Mouse (Mus musculus) hindbrain, embryonic 11.5 days (tissue): ENCODE results near the gene Atp8b3. TPM values are rescaled to one million over a fixed set of nuclear protein-coding genes. Genes with fewer than 3 reads are reported as not detected.

Experiments
- ATAC-seq: fragments of 200-750 bp; cut with Nextera tagmentation; 2 replicates; pipeline ENCODE4 v1.8.0; 2017; ENCODE audit warnings: mild to moderate bottlenecking, moderate TSS enrichment, moderate library complexity; ENCODE audit not compliant: low FRiP score
- DNase-seq: peaks from one replicate; pipeline ENCODE4 v3.0.0-alpha.2; 2015; ENCODE audit warnings: low spot score
- H3K27ac ChIP-seq: fragments of 300-500 bp; sonication (generic); 2 replicates; pipeline ENCODE4 v1.5.1; 2014; ENCODE audit warnings: mild to moderate bottlenecking, low read depth, low read length
- H3K27me3 ChIP-seq: fragments of 300-500 bp; sonication (generic); 2 replicates; pipeline ENCODE4 v1.6.1; 2014; ENCODE audit warnings: mild to moderate bottlenecking, low read length, moderate library complexity, mixed read lengths; ENCODE audit not compliant: control insufficient read depth, insufficient read depth
- H3K36me3 ChIP-seq: fragments of 300-500 bp; sonication (generic); 2 replicates; pipeline ENCODE4 v1.6.1; 2014; ENCODE audit warnings: mild to moderate bottlenecking, low read length, moderate library complexity, mixed read lengths; ENCODE audit not compliant: control insufficient read depth, insufficient read depth
- H3K4me1 ChIP-seq: fragments of 300-500 bp; sonication (generic); replicated peaks from 2 replicates; pipeline ENCODE4 v1.6.1; 2014; ENCODE audit warnings: low read length, mixed read lengths; ENCODE audit not compliant: control insufficient read depth, insufficient read depth
- H3K4me2 ChIP-seq: fragments of 300-500 bp; sonication (generic); replicated peaks from 2 replicates; pipeline ENCODE4 v1.6.1; 2014; ENCODE audit warnings: mild to moderate bottlenecking, low read depth, low read length
- H3K4me3 ChIP-seq: fragments of 300-500 bp; sonication (generic); 2 replicates; pipeline ENCODE4 v1.5.1; 2014; ENCODE audit warnings: low read depth, low read length
- H3K9ac ChIP-seq: fragments of 300-500 bp; sonication (generic); 2 replicates; pipeline ENCODE4 v1.6.1; 2014; ENCODE audit warnings: low read depth, low read length
- H3K9me3 ChIP-seq: fragments of 300-500 bp; sonication (generic); 2 replicates; pipeline ENCODE4 v1.6.1; 2016; ENCODE audit warnings: low read length; ENCODE audit not compliant: control insufficient read depth
- WGBS: fragments of 180-500 bp; shearing (Covaris S2); extraction: QIAGEN DNeasy Blood & Tissue Kit; methylation state at CpG from one replicate; pipeline ENCODE4 v1.1.7; 2014; 5-methylcytosine and 5-hydroxymethylcytosine counted together
- polyA plus RNA-seq: library from polyadenylated mRNA; unstranded; fragments of >200 nt; fragmentation: Nextera tagmentation; extraction: Ambion mirVana; gene quantifications from 2 replicates; pipeline ENCODE4 v1.2.1, GENCODE M21; 2014

The Atp8b3 gene
- polyA plus RNA-seq, 1 experiment from 2014 or later: 0.86 TPM

- Histone ChIP-seq H3K9me3 (no peaks in the 10 kb centered on the region), H3K27me3 (no peaks in the 10 kb centered on the region), H3K27ac (no peak overlapping the region), H3K4me2 (no peak overlapping the region), H3K36me3 (no peaks in the 10 kb centered on the region), H3K4me1 (peaks cover 6% of the 10 kb centered on the region), H3K4me3 (no peak overlapping the region), H3K9ac (no peak overlapping the region)
- ATAC-seq: no peak
- DNase-seq: peak; percentile 87
- WGBS: 43% methylated on average over 5 of the region's 5 CpGs
These were observed 18.5 kb upstream of the Atp8b3 start for GRCm38 (mm10) chr10:80557346-80557965.

DNA sequence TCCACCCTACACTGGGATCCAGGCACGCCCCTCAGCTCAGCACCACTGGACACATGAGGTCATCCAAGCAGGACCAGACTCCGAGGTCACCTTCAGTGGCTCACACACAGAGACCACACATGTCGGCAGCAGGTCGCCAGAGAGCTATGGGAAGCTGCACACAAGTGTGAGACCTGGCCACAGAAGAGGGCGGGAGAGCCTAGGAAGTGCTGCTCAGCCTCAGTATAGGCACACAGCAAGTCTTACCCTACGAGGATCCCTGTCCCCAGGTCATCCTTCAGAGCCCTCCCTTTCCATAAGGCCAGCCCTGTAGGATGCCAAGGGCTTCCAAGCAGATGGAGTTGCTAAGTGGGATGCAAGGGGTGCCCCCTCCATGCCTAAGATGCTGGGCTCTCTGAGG is 15.1 kb upstream of the Atp8b3 start:
- no peaks in the 10 kb centered on the region for H3K27me3 ChIP-seq
- WGBS: 90% methylated on average over 6 of the region's 6 CpGs
- H3K4me3 ChIP-seq: no peak overlapping the region
- DNase-seq (no peak), ATAC-seq (no peak)
- no peaks in the 10 kb centered on the region for H3K9me3 ChIP-seq
- no peak overlapping the region for H3K4me2 ChIP-seq
- no peaks in the 10 kb centered on the region for H3K4me1 ChIP-seq
- no peaks in the 10 kb centered on the region for H3K36me3 ChIP-seq
- no peak overlapping the region for H3K27ac ChIP-seq
- H3K9ac ChIP-seq: no peak overlapping the region

- Histone ChIP-seq H3K36me3 (no peaks in the 10 kb centered on the region), H3K4me2 (no peak overlapping the region), H3K4me3 (no peak overlapping the region), H3K9ac (no peak overlapping the region), H3K4me1 (no peaks in the 10 kb centered on the region), H3K9me3 (no peaks in the 10 kb centered on the region), H3K27me3 (no peaks in the 10 kb centered on the region), H3K27ac (no peak overlapping the region)
- DNase-seq: no peak
- no peak for ATAC-seq
- 92% methylated on average over 8 of the region's 8 CpGs for WGBS
These were observed 14.7 kb upstream of the Atp8b3 start for GRCm38 (mm10) chr10:80553575-80553974.

DNA sequence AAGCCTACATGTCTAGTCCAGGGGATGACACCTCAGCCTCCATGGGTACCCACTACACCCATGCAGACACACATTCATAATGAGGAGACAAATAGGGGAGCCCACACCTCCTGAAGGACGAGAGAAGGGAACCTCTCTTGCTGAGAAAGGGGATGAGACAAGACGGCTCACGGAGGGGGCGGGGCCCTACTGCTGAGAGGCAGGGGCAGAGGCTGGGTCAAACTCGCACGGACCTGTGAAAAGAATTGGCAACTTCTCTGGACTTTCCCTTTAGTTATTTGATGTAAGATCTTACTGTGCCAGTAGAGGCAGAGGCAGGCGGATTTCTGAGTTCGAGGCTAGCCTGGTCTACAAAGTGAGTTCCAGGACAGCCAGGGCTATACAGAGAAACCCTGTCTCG is 13.4 kb upstream of the Atp8b3 start:
- no peaks in the 10 kb centered on the region for H3K27me3 ChIP-seq
- no peak overlapping the region for H3K4me3 ChIP-seq
- DNase-seq (no peak), ATAC-seq (no peak)
- 70% methylated on average over 9 of the region's 9 CpGs for WGBS
- no peak overlapping the region for H3K4me2 ChIP-seq
- H3K4me1 ChIP-seq: no peaks in the 10 kb centered on the region
- no peaks in the 10 kb centered on the region for H3K36me3 ChIP-seq
- no peak overlapping the region for H3K9ac ChIP-seq
- H3K9me3 ChIP-seq: no peaks in the 10 kb centered on the region
- H3K27ac ChIP-seq: no peak overlapping the region

GRCm38 (mm10) chr10:80549279-80549678 is 10.4 kb upstream of the Atp8b3 start:
- Histone ChIP-seq H3K4me1 (no peaks in the 10 kb centered on the region), H3K36me3 (0 out of 2 replicates have a peak, but pooled peaks cover 6% of the 10 kb centered on the region), H3K9me3 (no peaks in the 10 kb centered on the region), H3K4me2 (no peak overlapping the region), H3K27me3 (no peaks in the 10 kb centered on the region), H3K27ac (no peak overlapping the region; the same call in 1 of the 2 replicates), H3K9ac (no peak overlapping the region), H3K4me3 (no peak overlapping the region)
- no peak for ATAC-seq
- DNase-seq: no peak
- 90% methylated on average over 21 of the region's 21 CpGs for WGBS

DNA sequence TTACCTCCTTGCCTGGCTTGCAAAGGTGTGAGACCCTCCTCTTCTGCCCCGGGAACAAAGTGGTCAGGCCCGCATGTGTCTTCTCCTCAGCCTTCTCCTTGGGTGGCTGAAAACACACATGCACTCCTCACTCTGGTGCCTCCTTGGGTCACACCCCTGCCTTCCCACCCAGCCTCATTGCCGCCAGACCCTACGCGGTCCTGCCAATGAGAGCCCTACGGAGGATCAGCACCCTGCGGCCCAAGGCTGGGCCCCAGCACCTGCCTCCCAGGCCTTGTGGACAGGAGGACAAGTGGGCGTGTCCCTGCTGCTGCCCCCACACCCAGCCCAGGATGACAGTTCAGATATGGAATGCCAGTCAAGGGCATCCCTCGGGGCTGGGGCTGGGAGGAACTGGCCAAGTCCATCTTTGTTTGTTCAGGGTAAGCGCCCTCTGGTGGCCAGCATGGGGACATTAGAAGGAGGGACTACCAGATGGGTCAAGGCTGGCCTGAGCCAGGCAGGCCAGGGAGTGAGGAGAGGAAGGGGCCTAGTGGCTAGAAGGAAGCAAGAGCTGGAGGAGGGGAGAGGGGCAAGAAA is 9.6 kb upstream of the Atp8b3 start:
- 76% methylated on average over 10 of the region's 10 CpGs for WGBS
- Histone ChIP-seq H3K4me2 (no peak overlapping the region), H3K4me3 (no peak overlapping the region), H3K9ac (no peak overlapping the region), H3K9me3 (no peaks in the 10 kb centered on the region), H3K4me1 (no peaks in the 10 kb centered on the region), H3K36me3 (0 out of 2 replicates have a peak, but pooled peaks cover 9% of the 10 kb centered on the region), H3K27ac (no peak overlapping the region), H3K27me3 (no peaks in the 10 kb centered on the region)
- ATAC-seq (peak; percentile 73), DNase-seq (peak; percentile 82)

DNA sequence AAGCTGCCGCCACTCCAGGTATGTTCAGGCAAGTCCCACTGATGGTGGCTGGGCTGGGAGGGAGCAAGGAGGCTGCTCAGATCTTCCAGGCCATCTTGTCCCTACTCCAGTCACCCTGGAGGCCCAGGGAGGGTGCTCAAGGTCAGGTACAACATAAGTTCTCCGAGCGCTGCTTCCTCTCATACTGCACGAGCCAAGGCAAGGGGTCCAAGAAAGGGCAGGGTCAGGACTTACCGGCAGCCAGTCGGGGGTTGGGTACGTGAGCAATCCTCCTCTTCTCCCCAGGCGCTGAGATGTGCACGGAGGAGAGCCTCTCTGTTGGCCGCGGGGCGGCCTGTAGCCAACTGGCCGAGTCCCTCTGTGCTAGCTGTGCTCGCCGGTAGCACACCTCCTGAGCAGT is 8.6 kb upstream of the Atp8b3 start:
- 92% methylated on average over 15 of the region's 15 CpGs for WGBS
- H3K36me3 ChIP-seq: peaks cover 14% of the 10 kb centered on the region; the same call in 1 of the 2 replicates

GRCm38 (mm10) chr10:80546945-80547344 is 8.0 kb upstream of the Atp8b3 start:
- Histone ChIP-seq H3K36me3 (peaks cover 15% of the 10 kb centered on the region; the same call in 1 of the 2 replicates), H3K9ac (no peak overlapping the region), H3K27me3 (no peaks in the 10 kb centered on the region), H3K27ac (no peak overlapping the region), H3K4me1 (no peaks in the 10 kb centered on the region), H3K4me2 (no peak overlapping the region), H3K4me3 (no peak overlapping the region), H3K9me3 (no peaks in the 10 kb centered on the region)
- DNase-seq (no peak), ATAC-seq (no peak)
- WGBS: 95% methylated on average over 4 of the region's 4 CpGs

More for the DNA sequence above, 8.6 kb upstream of the Atp8b3 start:
- DNase-seq (no peak), ATAC-seq (no peak)
- no peak overlapping the region for H3K9ac ChIP-seq
- H3K27me3 ChIP-seq: no peaks in the 10 kb centered on the region
- no peak overlapping the region for H3K4me3 ChIP-seq
- H3K4me2 ChIP-seq: no peak overlapping the region
- H3K9me3 ChIP-seq: no peaks in the 10 kb centered on the region
- H3K4me1 ChIP-seq: no peaks in the 10 kb centered on the region
- H3K27ac ChIP-seq: no peak overlapping the region

DNA sequence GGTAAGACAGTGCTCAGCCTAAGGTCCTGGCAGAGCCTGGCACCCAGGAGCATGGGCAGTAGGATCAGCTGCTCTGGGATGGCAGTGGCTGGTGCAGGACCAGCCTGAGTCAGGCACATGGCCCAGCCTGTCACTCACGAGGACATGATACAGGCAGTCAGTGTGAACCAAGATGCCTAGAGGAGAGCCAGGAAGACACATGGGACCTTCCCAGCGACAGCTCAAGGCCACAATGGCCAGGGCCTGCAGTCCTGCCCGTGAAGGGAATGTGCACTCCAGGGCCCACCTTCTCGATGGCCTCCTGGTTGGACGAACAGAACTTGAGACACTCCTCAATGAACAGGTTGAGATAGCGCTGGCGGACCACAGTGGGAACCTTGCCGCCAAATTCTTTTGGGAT is 6.7 kb upstream of the Atp8b3 start:
- no peaks in the 10 kb centered on the region for H3K27me3 ChIP-seq
- peaks cover 17% of the 10 kb centered on the region; the same call in 1 of the 2 replicates for H3K36me3 ChIP-seq
- no peak overlapping the region for H3K9ac ChIP-seq
- no peak overlapping the region for H3K4me2 ChIP-seq
- H3K9me3 ChIP-seq: no peaks in the 10 kb centered on the region
- DNase-seq: no peak
- H3K4me3 ChIP-seq: no peak overlapping the region
- no peak for ATAC-seq
- no peak overlapping the region for H3K27ac ChIP-seq
- 92% methylated on average over 8 of the region's 8 CpGs for WGBS
- H3K4me1 ChIP-seq: no peaks in the 10 kb centered on the region
